Mouse (Mus musculus): Measurements from ENCODE around the gene Flywch2. TPM values are rescaled to one million over a fixed set of nuclear protein-coding genes. Genes with fewer than 3 reads are reported as not detected.

Gene Flywch2
- total RNA-seq, 1 experiment from 2014 or later = not detected

- ATAC-seq (ENCODE audit: extremely low read depth, insufficient number of reproducible peaks, low FRiP score, poor library complexity, severe bottlenecking) = no peak
Measured at GRCm38 (mm10) chr17:23758801-23759200, 27.1 kb downstream of the Flywch2 start.

DNA sequence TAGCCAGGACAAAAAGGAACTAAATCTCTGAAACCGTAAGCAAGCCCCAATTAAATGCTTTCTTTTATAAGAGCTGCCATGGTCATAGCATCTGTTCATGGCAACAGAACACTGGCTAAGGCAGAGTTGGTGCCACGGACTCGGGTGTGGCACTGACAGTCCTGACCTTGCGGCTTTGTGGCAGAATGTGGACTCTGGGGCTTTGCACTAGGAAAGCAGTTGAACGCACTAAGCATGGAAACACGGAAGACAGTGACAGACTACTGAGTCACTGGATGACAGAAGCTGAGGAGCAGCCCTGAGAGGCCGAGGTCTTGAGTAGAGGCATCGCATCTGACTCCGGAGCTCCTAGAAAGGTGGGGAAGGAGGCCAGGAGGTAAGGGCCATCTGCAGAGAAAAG, 28.3 kb downstream of the Flywch2 start:
- no peak for ATAC-seq (ENCODE audit: extremely low read depth, insufficient number of reproducible peaks, low FRiP score, poor library complexity, severe bottlenecking)

- ATAC-seq (ENCODE audit: extremely low read depth, insufficient number of reproducible peaks, low FRiP score, poor library complexity, severe bottlenecking) = no peak
Measured at GRCm38 (mm10) chr17:23755689-23756088, 30.2 kb downstream of the Flywch2 start.

DNA sequence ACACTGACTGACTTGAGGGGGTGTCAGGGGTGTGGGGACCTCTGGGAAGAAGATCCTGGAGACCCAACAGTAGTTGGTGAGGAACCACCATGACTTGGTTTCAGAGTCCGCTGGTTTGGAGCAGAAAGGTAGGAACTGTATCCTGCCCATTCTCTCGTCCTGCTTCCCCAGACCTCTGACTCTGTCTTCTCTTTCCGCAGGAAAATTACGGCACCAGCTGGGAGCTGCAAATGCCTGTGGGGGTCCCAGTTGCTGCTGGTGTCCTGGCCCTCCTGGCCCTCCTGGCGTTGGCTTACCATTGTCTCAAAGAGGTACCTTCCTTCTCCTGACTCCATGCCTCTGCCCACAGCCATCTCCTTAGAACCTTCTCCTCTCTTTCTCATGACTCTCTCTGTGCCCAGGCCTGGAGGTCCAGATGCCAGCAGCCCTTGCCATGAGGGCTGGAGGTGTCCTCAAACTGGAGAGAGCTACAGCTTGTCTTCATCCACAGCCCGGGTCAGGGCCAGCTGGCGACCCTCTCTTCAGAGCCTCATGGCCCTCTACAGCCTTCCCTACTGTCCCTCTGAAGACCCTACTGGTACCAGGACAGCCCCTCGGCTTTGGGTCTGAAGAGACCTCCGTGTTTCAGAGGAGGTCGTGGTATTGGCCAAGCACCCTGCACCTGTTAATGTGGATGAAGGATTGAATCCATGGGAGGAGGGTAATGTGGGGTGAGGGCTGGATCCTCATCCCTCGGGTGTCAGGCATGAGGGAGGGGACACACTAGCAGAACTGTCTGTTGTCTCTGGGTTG, 36.3 kb downstream of the Flywch2 start:
- ATAC-seq (ENCODE audit: extremely low read depth, insufficient number of reproducible peaks, low FRiP score, poor library complexity, severe bottlenecking) = no peak

DNA sequence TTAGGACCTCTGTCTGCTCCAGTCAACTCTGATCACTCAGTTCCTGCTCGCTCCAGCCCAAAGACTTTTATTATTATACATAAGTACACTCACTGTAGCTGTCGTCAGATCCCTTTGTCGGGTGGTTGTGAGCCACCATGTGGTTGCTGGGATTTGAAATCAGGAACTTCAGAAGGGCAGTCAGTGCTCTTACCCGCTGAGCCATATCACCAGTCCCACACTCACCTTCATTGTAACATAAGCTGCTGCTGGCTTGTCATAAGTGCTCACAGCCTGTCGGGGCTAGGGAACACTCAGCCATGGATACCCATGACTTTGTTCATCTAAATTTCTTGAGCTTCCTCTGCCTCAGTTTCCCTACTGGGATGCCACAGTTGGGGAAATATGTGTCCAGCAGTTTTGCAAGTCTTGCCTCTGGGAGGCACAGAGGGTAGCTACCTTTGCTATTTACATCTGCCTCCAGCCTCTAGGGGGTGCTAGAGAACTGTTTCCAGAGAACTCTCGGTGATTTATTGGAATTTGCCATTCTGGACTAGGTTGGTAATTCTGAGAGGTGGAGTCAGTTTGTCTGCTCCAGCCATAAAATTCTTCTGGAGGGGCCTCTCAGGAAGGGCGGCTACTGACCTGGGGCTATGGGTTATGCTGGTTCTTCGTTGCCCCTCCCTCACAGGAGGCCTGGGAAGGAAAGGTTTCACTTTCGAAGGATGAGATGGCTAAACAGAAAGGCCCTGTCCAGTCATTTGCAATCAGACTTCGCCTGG, 37.1 kb downstream of the Flywch2 start:
- ATAC-seq (ENCODE audit: extremely low read depth, insufficient number of reproducible peaks, low FRiP score, poor library complexity, severe bottlenecking) = peak; percentile 45; the same call in 1 of the 2 replicates

DNA sequence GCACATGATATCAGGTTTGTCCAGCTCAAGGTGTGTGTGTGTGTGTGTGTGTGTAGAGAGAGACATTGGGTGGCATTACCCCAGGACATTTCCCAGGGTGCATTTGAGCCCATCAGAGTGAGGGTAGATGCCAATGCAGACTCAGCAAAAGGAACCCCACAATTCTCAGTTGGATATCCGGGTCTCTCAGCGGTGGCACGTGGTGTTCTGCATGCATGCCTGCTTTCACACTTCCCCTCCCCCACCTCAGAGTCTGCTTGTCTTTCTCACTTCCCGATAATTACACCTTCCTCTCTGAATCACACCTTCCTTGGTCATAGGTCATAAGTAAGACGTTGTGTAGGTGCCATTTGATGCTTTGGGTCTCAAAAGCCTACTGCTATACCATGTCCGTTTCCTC, 37.9 kb downstream of the Flywch2 start:
- peak; percentile 38; the same call in 1 of the 2 replicates for ATAC-seq (ENCODE audit: extremely low read depth, insufficient number of reproducible peaks, low FRiP score, poor library complexity, severe bottlenecking)

- no peak for ATAC-seq (ENCODE audit: extremely low read depth, insufficient number of reproducible peaks, low FRiP score, poor library complexity, severe bottlenecking)
Measured at GRCm38 (mm10) chr17:23747471-23747870, 38.4 kb downstream of the Flywch2 start.

GRCm38 (mm10) chr17:23746767-23747166, 39.1 kb downstream of the Flywch2 start:
- ATAC-seq (ENCODE audit: extremely low read depth, insufficient number of reproducible peaks, low FRiP score, poor library complexity, severe bottlenecking) = no peak

DNA sequence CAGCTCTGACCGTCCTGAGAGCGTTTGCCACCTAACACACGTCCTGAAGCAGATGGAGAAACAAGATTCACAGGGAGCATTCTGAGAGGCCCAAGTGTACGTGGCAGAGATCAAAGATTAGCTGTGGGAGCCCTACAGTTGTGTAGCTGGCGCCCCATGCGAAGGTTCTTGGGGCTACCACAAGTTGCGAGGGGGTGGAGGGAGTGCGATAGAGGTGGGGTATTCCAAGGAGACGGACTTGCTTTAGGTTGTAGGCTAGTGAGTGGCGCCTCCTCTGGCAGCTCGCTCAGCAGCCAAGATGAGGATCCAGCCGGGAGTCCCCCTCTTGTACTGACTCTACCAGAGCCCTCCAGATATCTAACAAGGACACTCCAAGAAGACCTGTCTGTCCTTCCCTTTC, 39.6 kb downstream of the Flywch2 start:
- ATAC-seq (ENCODE audit: extremely low read depth, insufficient number of reproducible peaks, low FRiP score, poor library complexity, severe bottlenecking) = no peak

DNA sequence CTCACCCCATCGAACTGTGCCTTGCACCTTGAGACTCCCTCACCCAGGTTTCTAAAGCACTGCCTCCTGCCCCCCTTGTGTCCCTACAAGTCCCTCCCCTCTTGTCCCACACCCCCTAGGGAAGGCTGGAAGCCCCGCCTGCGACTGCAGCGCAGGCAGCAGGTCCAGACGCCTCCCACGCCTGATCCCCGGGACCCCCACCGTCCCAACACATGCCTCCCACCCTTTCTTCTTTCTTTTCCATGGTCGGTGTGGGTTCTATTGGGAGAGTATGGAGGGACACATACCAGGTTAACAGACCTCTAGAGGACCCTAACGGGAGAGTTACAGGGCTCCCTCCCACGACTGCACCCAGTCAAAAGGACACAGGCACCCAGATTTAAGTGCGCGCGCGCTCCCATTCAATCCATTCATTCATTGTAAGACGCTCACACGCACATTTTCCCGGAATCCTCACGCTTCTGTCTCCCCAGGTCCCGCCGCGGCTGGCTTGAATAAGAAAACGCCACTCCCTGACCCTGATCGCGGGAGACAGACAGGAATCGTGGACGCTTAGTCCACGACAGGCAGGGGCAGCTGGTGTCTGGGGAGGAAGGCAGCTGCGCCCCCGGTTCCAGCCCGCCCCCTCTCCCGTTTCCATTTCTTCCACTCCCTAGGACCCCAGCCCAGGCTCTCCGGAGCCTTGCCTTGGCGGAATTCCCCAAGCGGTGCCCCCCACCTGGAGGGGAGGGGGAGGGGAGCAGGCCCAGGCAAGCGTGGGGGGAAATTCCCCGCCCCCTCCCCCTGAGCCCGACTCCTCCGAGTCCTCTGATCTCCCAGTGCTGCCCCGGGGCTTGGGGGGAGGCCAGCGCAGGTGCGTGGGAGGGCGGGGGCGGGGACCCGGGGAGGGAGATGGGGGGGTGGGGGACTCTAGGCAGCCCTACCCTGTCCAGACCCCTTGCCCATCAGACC, 40.3 kb downstream of the Flywch2 start, which contains the start of gene Kremen2:
Gene Kremen2 (minus strand): TSS at position 533 of the 951 bp plus-strand sequence.
- no peak for ATAC-seq (ENCODE audit: extremely low read depth, insufficient number of reproducible peaks, low FRiP score, poor library complexity, severe bottlenecking)

GRCm38 (mm10) chr17:23744651-23745050, 41.2 kb downstream of the Flywch2 start:
- no peak for ATAC-seq (ENCODE audit: extremely low read depth, insufficient number of reproducible peaks, low FRiP score, poor library complexity, severe bottlenecking)

DNA sequence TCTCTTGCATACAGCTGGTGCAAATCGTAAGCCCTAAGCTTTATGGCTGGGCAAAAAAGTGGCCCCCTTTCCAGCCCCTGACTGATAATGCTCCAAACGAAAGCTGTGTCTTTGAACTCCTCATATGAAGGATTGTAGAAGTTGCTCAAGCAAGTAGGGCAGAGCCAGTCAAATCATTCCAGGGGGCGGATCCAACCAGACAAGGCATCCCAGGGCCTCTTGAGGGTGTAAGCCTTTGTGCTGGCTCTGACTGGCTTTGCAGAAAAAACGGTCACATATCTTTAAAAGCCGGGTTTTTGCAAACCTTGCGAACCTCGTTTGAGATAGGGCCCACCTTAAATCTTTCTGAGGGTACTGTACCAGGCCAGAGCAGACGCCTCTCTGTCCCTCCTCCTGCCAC, 41.8 kb downstream of the Flywch2 start:
- ATAC-seq (ENCODE audit: extremely low read depth, insufficient number of reproducible peaks, low FRiP score, poor library complexity, severe bottlenecking) = no peak

- ATAC-seq (ENCODE audit: extremely low read depth, insufficient number of reproducible peaks, low FRiP score, poor library complexity, severe bottlenecking) = no peak
Measured at GRCm38 (mm10) chr17:23742941-23743340, 42.9 kb downstream of the Flywch2 start.

DNA sequence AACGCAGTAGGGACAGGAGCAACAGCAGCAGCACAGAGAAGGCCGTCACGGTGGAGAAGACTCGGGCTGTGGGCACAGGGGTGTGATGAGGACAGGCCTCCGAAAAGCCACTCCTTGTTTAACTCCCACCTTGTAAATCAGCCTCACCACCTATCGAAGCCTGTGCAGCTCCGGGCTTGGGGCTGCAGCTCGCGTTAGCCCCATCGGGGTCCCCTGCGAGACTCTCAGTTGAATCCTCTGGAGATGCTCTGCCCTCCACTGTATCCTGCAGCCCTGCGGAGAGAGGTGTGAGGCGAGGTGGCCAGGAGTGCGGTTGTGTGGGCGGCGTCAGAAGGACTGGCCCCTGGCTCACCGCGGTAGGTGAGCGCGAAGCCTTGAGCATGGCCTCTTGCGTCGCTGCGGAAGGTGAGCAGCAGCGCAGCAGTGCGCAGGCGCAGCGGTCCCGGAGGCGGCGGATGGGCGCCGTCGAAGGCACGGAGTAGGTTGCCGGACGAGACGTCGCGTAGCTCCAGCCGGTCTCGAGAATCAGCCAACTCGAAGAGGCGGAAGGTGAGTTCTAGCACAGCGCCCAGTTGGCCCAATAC, 43.6 kb downstream of the Flywch2 start:
- ATAC-seq (ENCODE audit: extremely low read depth, insufficient number of reproducible peaks, low FRiP score, poor library complexity, severe bottlenecking) = no peak

DNA sequence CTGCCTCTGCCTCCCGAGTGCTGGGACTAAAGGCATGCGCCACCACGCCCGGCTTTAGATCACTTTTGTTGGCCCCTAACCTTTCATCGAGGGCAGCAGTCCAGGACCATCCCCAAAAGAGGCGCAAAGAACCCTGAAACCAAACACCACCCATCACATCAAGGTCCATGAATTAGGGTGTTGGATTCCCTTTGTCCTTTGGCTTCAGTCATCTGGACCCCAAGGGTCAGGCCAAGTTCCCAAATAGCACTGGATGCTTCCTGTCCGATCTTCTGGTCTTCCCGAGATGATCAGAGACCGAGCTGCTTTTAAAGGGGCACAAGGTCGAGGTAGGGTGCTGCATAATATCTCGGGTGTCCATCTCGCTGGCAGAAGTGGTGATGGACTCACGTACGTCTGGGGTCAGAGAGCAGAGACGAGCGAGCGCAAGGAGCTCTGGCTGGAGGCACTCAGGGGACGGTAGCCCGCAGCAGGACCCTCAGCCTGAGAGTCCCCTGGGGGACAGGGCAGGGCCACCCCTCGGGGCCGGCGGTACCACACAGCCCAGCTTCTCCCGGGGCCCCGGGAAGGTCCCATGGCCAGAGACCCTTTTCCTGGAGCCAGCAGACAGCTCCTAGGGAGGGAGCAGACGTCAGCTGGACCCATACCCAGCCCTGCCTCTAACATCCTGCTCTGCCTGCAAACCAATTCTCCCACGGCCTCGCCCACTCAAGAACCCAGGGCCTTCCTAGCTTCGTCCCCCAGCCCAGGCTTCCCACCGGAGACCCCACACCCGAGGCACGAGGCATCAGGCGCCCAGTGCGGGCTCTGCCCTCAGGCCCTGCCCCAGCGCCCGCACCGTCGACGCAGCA, 44.3 kb downstream of the Flywch2 start:
- ATAC-seq (ENCODE audit: extremely low read depth, insufficient number of reproducible peaks, low FRiP score, poor library complexity, severe bottlenecking) = no peak

DNA sequence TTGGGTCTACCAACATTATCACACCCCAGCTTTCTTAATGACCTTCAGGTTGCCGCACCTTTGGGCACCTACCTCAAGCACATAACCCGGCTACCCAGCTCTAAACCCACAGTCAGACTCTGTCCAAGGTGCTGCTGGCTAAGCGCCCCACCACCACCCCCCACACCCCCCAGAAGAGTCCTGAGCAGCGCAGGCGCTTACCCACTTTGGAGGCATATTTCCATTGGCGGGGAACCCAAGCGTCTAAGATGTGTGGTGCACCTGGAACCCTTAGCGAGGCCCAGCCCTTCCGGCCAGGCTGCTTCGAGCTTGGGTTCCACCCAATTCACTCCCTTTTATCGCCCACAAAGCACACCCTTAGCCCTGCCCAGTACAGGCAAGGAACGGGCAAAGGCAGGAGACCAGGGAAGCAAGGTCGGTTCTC, 45.3 kb downstream of the Flywch2 start, which contains the start of gene Paqr4:
Gene Paqr4 (minus strand): TSS at position 270 of the 424 bp plus-strand sequence.
- no peak for ATAC-seq (ENCODE audit: extremely low read depth, insufficient number of reproducible peaks, low FRiP score, poor library complexity, severe bottlenecking)

- peak; percentile 68; the same call in 1 of the 2 replicates for ATAC-seq (ENCODE audit: extremely low read depth, insufficient number of reproducible peaks, low FRiP score, poor library complexity, severe bottlenecking)
Measured at GRCm38 (mm10) chr17:23740136-23740584, 45.7 kb downstream of the Flywch2 start.
